Mouse (Mus musculus): ENCODE results near the gene Gm6482.
A peak's percentile ranks its signal among the peaks of the same experiment; 100 is the strongest.
"Not testable (repeated sequence)": the region's sequence is repeated elsewhere in the genome, so short reads cannot be mapped to it uniquely, and the experiment has no call there.

Gene Gm6482

DNA sequence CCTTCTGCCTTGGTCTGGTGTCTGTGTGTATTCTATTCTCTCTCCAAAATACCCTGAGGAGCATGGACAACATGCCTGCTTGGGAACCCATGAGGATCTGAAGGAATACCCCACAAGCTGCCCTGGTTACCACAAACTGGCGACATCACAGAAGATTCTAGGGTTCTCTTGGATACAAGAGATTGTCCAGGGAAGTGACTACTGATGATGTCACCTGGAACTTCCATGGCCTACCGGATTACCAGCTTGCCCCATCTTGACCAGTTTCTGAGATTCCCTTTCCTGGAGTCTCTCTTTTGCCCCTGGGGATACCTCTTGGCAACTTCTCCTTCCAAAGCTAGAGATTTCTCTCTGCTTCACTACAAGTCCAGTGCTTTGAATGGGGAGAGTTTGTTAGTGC, at the start of gene Gm6482:
Gene Gm6482 (minus strand): TSS at position 101 of the 400 bp plus-strand sequence.
- not testable (repeated sequence) for DNase-seq (ENCODE audit: extremely low spot score, low spot score)

DNA sequence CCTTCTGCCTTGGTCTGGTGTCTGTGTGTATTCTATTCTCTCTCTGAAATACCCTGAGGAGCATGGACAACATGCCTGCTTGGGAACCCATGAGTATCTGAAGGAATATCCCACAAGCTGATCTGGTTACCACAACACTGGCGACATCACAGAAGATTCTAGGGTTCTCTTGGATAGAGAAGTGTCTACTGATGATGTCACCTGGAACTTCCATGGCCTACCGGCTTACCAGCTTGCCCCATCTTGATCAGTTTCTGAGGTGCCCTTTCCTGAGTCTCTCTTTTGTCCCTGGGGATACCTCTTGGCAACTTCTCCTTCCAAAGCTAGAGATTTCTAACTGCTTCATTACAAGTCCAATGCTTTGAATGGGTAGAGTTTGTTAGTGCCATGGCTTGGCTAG, 45.3 kb upstream of the Gm6482 start, which contains the start of gene Gm7954:
Gene Gm7954 (minus strand): TSS at position 101 of the 400 bp plus-strand sequence.
- DNase-seq (ENCODE audit: extremely low spot score, low spot score) = not testable (repeated sequence)

DNA sequence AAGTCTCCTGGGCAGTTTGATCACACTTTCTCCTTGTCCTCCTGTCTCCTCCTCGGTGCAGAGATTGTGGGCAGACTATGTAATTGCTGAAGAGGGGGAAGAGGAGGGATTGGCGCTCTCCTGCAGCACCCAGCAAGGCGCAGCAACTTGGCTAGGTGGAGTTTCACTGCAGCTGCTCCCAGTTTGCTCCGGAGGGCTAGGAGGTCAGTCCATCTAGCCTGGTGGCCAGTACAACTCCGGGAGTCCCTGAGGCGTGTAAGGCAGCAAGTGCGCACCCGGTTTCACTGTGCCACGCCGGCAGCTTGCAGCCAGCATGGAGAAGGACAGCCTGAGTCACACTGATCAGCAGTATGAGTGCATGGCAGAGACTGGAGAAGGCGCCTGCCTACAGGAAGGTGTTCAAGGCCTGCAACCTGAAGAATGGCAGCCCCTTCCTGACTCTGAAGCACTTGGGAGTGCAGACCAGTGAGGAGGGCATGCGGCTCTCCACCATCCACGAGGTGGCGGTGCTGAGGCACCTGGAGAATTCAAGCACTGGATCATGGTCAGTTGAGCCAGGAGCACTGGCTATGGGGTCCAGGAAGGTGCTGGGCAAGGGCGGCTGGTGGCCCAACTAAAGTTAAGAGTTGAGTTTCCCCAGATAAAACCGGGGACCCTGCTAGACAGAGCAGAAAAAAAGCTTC, 17.5 kb upstream of the Gm6482 start:
- DNase-seq (ENCODE audit: extremely low spot score, low spot score) = peak; percentile 21

DNA sequence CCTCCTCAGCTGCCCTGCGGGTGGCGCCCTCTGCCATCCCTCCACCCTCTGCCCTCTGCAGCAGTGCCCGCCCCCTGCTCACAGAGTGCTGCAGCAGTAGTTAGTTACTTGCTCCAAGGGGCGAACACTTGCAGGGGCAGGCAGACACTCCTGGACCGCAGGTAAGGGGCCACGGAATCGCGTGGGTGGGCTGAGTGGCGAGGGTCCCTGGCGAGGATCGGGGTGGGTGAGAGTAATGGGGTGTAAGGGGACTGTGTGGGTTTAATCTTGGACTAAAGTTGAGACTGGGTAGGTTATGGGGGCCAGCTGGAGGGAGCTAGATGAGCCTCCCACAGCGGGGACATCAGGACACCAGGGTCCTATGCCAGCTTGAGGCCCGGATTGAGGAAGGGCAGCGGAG, 16.6 kb upstream of the Gm6482 start:
- peak; percentile 10 for DNase-seq (ENCODE audit: extremely low spot score, low spot score)

DNA sequence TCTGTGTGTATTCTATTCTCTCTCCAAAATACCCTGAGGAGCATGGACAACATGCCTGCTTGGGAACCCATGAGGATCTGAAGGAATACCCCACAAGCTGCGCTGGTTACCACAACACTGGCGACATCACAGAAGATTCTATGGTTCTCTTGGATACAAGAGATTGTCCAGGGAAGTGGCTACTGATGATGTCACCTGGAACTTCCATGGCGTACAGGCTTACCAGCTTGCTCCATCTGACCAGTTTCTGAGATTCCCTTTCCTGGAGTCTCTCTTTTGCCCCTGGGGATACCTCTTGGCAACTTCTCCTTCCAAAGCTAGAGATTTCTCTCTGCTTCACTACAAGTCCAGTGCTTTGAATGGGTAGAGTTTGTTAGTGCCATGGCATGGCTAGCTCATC, 21.8 kb downstream of the Gm6482 start, which contains the start of gene Gm7945:
Gene Gm7945 (minus strand): TSS at position 101 of the 400 bp plus-strand sequence.
- DNase-seq (ENCODE audit: extremely low spot score, low spot score) = not testable (repeated sequence)

Data from neural tube, embryonic 10.5 days (tissue).